8 mouse cellular contexts compared by ENCODE assay signal in genomic region chr2:118431589-118431988, GRCm38 (mm10). TPM values are rescaled to one million over a fixed set of nuclear protein-coding genes. Genes with fewer than 3 reads are reported as not detected.
DNase-seq lines count a peak whose midpoint lies in the region; ATAC-seq and TF ChIP-seq lines count a peak whose summit lies in the region.

No protein-coding gene starts in this region.

- no peak overlapping the region for H3K27ac ChIP-seq in kidney, postnatal 0 days
- no peak overlapping the region for H3K27ac ChIP-seq in CH12.LX (ENCODE audit: insufficient read depth, low read depth)
- no peak overlapping the region for H3K27ac ChIP-seq in cortical plate, adult 2 months (ENCODE audit: insufficient read depth, low read length)
- no peak overlapping the region for H3K27ac ChIP-seq in lung, postnatal 0 days (ENCODE audit: low read length)
- no peak overlapping the region for H3K27ac ChIP-seq in intestine, embryonic 16.5 days (ENCODE audit: low read length)

- no peak for TF ChIP-seq EP300 in CH12.LX (IDR thresholded peaks at IDR 0.05; ENCODE audit: low read length)
- TF ChIP-seq EP300 in lung, postnatal 0 days (IDR thresholded peaks at IDR 0.05): no peak

- TF ChIP-seq RAD21 in CH12.LX (IDR thresholded peaks at IDR 0.05; ENCODE audit: low read depth, low read length): peak; percentile 24

- H3K79me2 ChIP-seq in CH12.LX (replicated peaks; ENCODE audit: control insufficient read depth, extremely low read depth, insufficient read depth, poor library complexity, severe bottlenecking): no peaks in the 10 kb centered on the region

- WGBS in kidney, postnatal 0 days: 76% methylated on average over 5 of the region's 5 CpGs
- WGBS in lung, postnatal 0 days: 71% methylated on average over 5 of the region's 5 CpGs
- 73% methylated on average over 5 of the region's 5 CpGs for WGBS in intestine, embryonic 16.5 days

- dilution Hi-C loops in CH12.LX (cut with MboI; ENCODE audit: extremely low pct_ligation_motif_present, extremely low pct_unique_long_range_greater_than_20kb, low sequenced_read_pairs): no loop called here

- H3K9me3 ChIP-seq in kidney, postnatal 0 days (replicated peaks; ENCODE audit: low read length): no peaks in the 10 kb centered on the region
- H3K9me3 ChIP-seq in CH12.LX (replicated peaks; ENCODE audit: low read length): peaks cover 2% of the 10 kb centered on the region
- no peaks in the 10 kb centered on the region for H3K9me3 ChIP-seq in lung, postnatal 0 days (ENCODE audit: low read length)
- H3K9me3 ChIP-seq in intestine, embryonic 16.5 days (ENCODE audit: control insufficient read depth, low read length): no peaks in the 10 kb centered on the region

- no peak for ATAC-seq in kidney, postnatal 0 days (replicated peaks; ENCODE audit: low FRiP score, low read depth)
- ATAC-seq in lung, postnatal 0 days: no peak
- no peak for ATAC-seq in intestine, embryonic 16.5 days

- peak; percentile 70 for TF ChIP-seq CTCF in kidney, postnatal 0 days (IDR thresholded peaks at IDR 0.05; ENCODE audit: low read depth)
- peak; percentile 35 to 66; a peak in 3 of 4 replicates for TF ChIP-seq CTCF in CH12.LX (conservative IDR thresholded peaks at IDR 0.05 in 1 of 2, IDR thresholded peaks at IDR 0.05 in 1 of 2; ENCODE audit: low read depth in 2 of 2, low read length in 2 of 2)
- TF ChIP-seq CTCF in cortical plate, adult 2 months (IDR thresholded peaks at IDR 0.05; ENCODE audit: extremely low read depth, insufficient read depth, low read length): peak; percentile 36; the same call in 1 of the 2 replicates
- TF ChIP-seq CTCF in lung, postnatal 0 days (IDR thresholded peaks at IDR 0.05): peak; percentile 70

- peaks cover 57% of the 10 kb centered on the region for H3K36me3 ChIP-seq in kidney, postnatal 0 days (ENCODE audit: insufficient read depth, low read length)
- peaks cover 50 to 92% of the 10 kb centered on the region in 2 experiments for H3K36me3 ChIP-seq in CH12.LX (replicated peaks in 1 of 2; ENCODE audit: control insufficient read depth in 1 of 2, insufficient read depth in 1 of 2, low read length in 1 of 2)
- H3K36me3 ChIP-seq in lung, postnatal 0 days (ENCODE audit: insufficient read depth, low read length): peaks cover 50% of the 10 kb centered on the region
- H3K36me3 ChIP-seq in intestine, embryonic 16.5 days (ENCODE audit: control insufficient read depth, insufficient read depth, low read length): peaks cover 24% of the 10 kb centered on the region

- no peaks in the 10 kb centered on the region for H3K27me3 ChIP-seq in kidney, postnatal 0 days (ENCODE audit: insufficient read depth, low read length)
- no peaks in the 10 kb centered on the region for H3K27me3 ChIP-seq in CH12.LX (replicated peaks)
- H3K27me3 ChIP-seq in lung, postnatal 0 days (replicated peaks; ENCODE audit: insufficient read depth, low read length): no peaks in the 10 kb centered on the region
- no peaks in the 10 kb centered on the region for H3K27me3 ChIP-seq in intestine, embryonic 16.5 days (replicated peaks; ENCODE audit: control insufficient read depth, insufficient read depth, low read length)

- peak; percentile 59 for DNase-seq in kidney, postnatal 0 days (ENCODE audit: low spot score)
- no peak for DNase-seq in kidney, adult 11 months
- peak; percentile 30 for DNase-seq in CH12.LX (ENCODE audit: extremely low read depth)
- DNase-seq in NIH3T3 (ENCODE audit: low read depth): peak; percentile 76
- DNase-seq in lung, postnatal 0 days (ENCODE audit: low spot score): peak; percentile 35
- no peak for DNase-seq in left cerebral cortex, adult 8-10 months (ENCODE audit: low spot score in 2 of 2)

- in situ Hi-C loops in CH12.LX (cut with MboI; ENCODE audit: low pct_ligation_motif_present, low pct_unique_long_range_greater_than_20kb, low sequenced_read_pairs): no loop called here

- no peak overlapping the region for H3K4me3 ChIP-seq in kidney, postnatal 0 days (replicated peaks; ENCODE audit: low read depth, low read length)
- H3K4me3 ChIP-seq in CH12.LX (replicated peaks in 1 of 3; ENCODE audit: low read depth in 2 of 3, low read length in 2 of 3, poor library complexity in 1 of 3): no peak overlapping the region
- H3K4me3 ChIP-seq in cortical plate, adult 2 months (ENCODE audit: insufficient read depth, low read length): no peak overlapping the region
- H3K4me3 ChIP-seq in lung, postnatal 0 days (ENCODE audit: low read depth, low read length): no peak overlapping the region
- H3K4me3 ChIP-seq in intestine, embryonic 16.5 days (ENCODE audit: low read length): no peak overlapping the region

- H3K4me2 ChIP-seq in kidney, postnatal 0 days (ENCODE audit: low read length): no peak overlapping the region
- H3K4me2 ChIP-seq in CH12.LX (ENCODE audit: insufficient read depth, low read depth, poor library complexity, severe bottlenecking): no peak overlapping the region
- no peak overlapping the region for H3K4me2 ChIP-seq in lung, postnatal 0 days (replicated peaks; ENCODE audit: low read depth, low read length)
- no peak overlapping the region for H3K4me2 ChIP-seq in intestine, embryonic 16.5 days (ENCODE audit: low read depth, low read length)

- no peaks in the 10 kb centered on the region for H3K4me1 ChIP-seq in kidney, postnatal 0 days (replicated peaks; ENCODE audit: insufficient read depth, low read length)
- H3K4me1 ChIP-seq in CH12.LX (ENCODE audit: control insufficient read depth in 1 of 2, insufficient read depth in 2 of 2): no peaks in the 10 kb centered on the region
- H3K4me1 ChIP-seq in cortical plate, adult 2 months (ENCODE audit: control insufficient read depth, insufficient read depth, low read length): no peaks in the 10 kb centered on the region
- H3K4me1 ChIP-seq in lung, postnatal 0 days (ENCODE audit: insufficient read depth, low read depth, low read length): no peaks in the 10 kb centered on the region
- H3K4me1 ChIP-seq in intestine, embryonic 16.5 days (ENCODE audit: control insufficient read depth, insufficient read depth, low read length): no peaks in the 10 kb centered on the region

- no peak overlapping the region for H3K9ac ChIP-seq in kidney, postnatal 0 days (ENCODE audit: low read depth, low read length)
- H3K9ac ChIP-seq in CH12.LX (ENCODE audit: insufficient read depth, low read depth): no peak overlapping the region
- H3K9ac ChIP-seq in lung, postnatal 0 days (replicated peaks; ENCODE audit: low read depth): no peak overlapping the region
- H3K9ac ChIP-seq in intestine, embryonic 16.5 days (ENCODE audit: low read depth, low read length): no peak overlapping the region

- TF ChIP-seq POLR2A in CH12.LX (IDR thresholded peaks at IDR 0.05; ENCODE audit: low read depth, low read length): no peak
- no peak for TF ChIP-seq POLR2A in cortical plate, adult 2 months (IDR thresholded peaks at IDR 0.05; ENCODE audit: extremely low read depth, insufficient read depth, low read length)

TF ChIP-seq in CH12.LX, 34 proteins besides CTCF, POLR2A, EP300 and RAD21:
- TF ChIP-seq SMC3 (IDR thresholded peaks at IDR 0.05; ENCODE audit: low read depth, low read length) (peak; percentile 64), POLR2AphosphoS2 (IDR thresholded peaks at IDR 0.05; ENCODE audit: low read depth, low read length) (no peak)

RNA-seq across cellular contexts. Expression of gene Eif2ak4, which starts 43.2 kb away (rescaled TPM):
- 8.0 TPM in 2 replicates for polyA plus RNA-seq in kidney, postnatal 0 days (2015; fragmentation: Nextera tagmentation; extraction: Ambion mirVana)
- total RNA-seq in CH12.LX (2012; rRNA removed): 15.7 and 18.1 TPM in 2 replicates
- total RNA-seq in CH12.LX (2014; rRNA removed): 15.0 and 16.1 TPM in 2 replicates
- polyA plus RNA-seq in CH12.LX (2012; ENCODE audit: insufficient read length, low read depth): 19.6 and 22.3 TPM in 2 replicates
- 18.7 and 20.3 TPM in 2 replicates for polyA plus RNA-seq in cortical plate, adult 2 months (2012; rRNA removed)
- 5.2 and 6.2 TPM in 2 replicates for polyA plus RNA-seq in lung, postnatal 0 days (2015; fragmentation: Nextera tagmentation; extraction: Ambion mirVana)
- 9.0 and 9.5 TPM in 2 replicates for polyA plus RNA-seq in intestine, embryonic 16.5 days (2015; fragmentation: Nextera tagmentation; extraction: Ambion mirVana)
- total RNA-seq in left cerebral cortex, adult 8-10 months (2022): 10 to 100 TPM; 19.7 to 22.3 (median 21.1) TPM

RNA-seq across cellular contexts. Expression of gene Srp14, which starts 47.9 kb away (rescaled TPM):
- polyA plus RNA-seq in kidney, postnatal 0 days (2015; fragmentation: Nextera tagmentation; extraction: Ambion mirVana): 237 and 255 TPM in 2 replicates
- total RNA-seq in CH12.LX (2012; rRNA removed) (139 and 172 TPM in 2 replicates), CH12.LX (2014; rRNA removed) (215 and 224 TPM in 2 replicates)
- 151 and 160 TPM in 2 replicates for polyA plus RNA-seq in CH12.LX (2012; ENCODE audit: insufficient read length, low read depth)
- 204 and 210 TPM in 2 replicates for polyA plus RNA-seq in cortical plate, adult 2 months (2012; rRNA removed)
- polyA plus RNA-seq in lung, postnatal 0 days (2015; fragmentation: Nextera tagmentation; extraction: Ambion mirVana): 275 and 277 TPM in 2 replicates
- polyA plus RNA-seq in intestine, embryonic 16.5 days (2015; fragmentation: Nextera tagmentation; extraction: Ambion mirVana): 191 and 204 TPM in 2 replicates
- total RNA-seq in left cerebral cortex, adult 8-10 months (2022): 100 to 1,000 TPM; 167 to 180 (median 175) TPM

RNA-seq across cellular contexts. Expression of gene Gpr176, which starts 58.4 kb away (rescaled TPM):
- polyA plus RNA-seq in kidney, postnatal 0 days (2015; fragmentation: Nextera tagmentation; extraction: Ambion mirVana): 2.1 and 2.3 TPM in 2 replicates
- total RNA-seq in CH12.LX (2012; rRNA removed) (not detected in 2 replicates), CH12.LX (2014; rRNA removed) (not detected in 2 replicates)
- not detected in 2 replicates for polyA plus RNA-seq in CH12.LX (2012; ENCODE audit: insufficient read length, low read depth)
- 4.1 and 4.3 TPM in 2 replicates for polyA plus RNA-seq in cortical plate, adult 2 months (2012; rRNA removed)
- polyA plus RNA-seq in lung, postnatal 0 days (2015; fragmentation: Nextera tagmentation; extraction: Ambion mirVana): 0.18 and 0.26 TPM in 2 replicates
- polyA plus RNA-seq in intestine, embryonic 16.5 days (2015; fragmentation: Nextera tagmentation; extraction: Ambion mirVana): 0.35 and 0.42 TPM in 2 replicates
- 1 to 10 TPM; 8.4 to 10.0 (median 9.1) TPM for total RNA-seq in left cerebral cortex, adult 8-10 months (2022)

Comparison
In these comparisons a context has a peak if more than half of its experiments do, and no peak if none do; other contexts are left out.
1. DNase-seq: peak in kidney, postnatal 0 days (single experiment), CH12.LX (single experiment), NIH3T3 (single experiment) and lung, postnatal 0 days (single experiment); none in kidney, adult 11 months (single experiment) and left cerebral cortex, adult 8-10 months (0 of 2).
2. Peak in every context shown above with its lines, with median percentiles within 50 percentile points of each other: CTCF ChIP-seq.